Mouse (Mus musculus) brown adipose tissue, adult 24 weeks (tissue): Measurements from ENCODE around the gene Sec22c. TPM values are rescaled to one million over a fixed set of nuclear protein-coding genes. Genes with fewer than 3 reads are reported as not detected.
A peak's percentile ranks its signal among the peaks of the same experiment; 100 is the strongest.

Experiments
- H3K27ac ChIP-seq: fragments of 200-500 bp; replicated peaks from 2 replicates; pipeline ENCODE4 v1.5.1; 2012; ENCODE audit warnings: low read depth, mild to moderate bottlenecking, low read length
- H3K4me1 ChIP-seq: fragments of 200-500 bp; 2 replicates; pipeline ENCODE4 v1.6.1; 2012; ENCODE audit warnings: low read length, mixed read lengths; ENCODE audit not compliant: control insufficient read depth, insufficient read depth, insufficient read length
- H3K4me3 ChIP-seq: fragments of 200-500 bp; 2 replicates; pipeline ENCODE4 v1.5.1; 2012; ENCODE audit warnings: low read depth, mild to moderate bottlenecking, low read length, moderate library complexity; ENCODE audit not compliant: insufficient read depth
- polyA plus RNA-seq: library from polyadenylated mRNA; stranded (reverse); fragments of >200 nt; gene quantifications from 2 replicates; pipeline ENCODE4 v1.2.4, GENCODE M21; 2012; ENCODE audit not compliant: missing spikeins, insufficient read depth, insufficient read length

Sec22c gene
- polyA plus RNA-seq, 1 experiment, result 2.1 TPM

- Histone ChIP-seq H3K4me1 (0 out of 2 replicates have a peak, but pooled peaks cover 2% of the 10 kb centered on the region), H3K27ac (no peak overlapping the region), H3K4me3 (no peak overlapping the region)
These were observed 3.5 kb upstream of the Sec22c start for GRCm38 (mm10) chr9:121708506-121709486.

GRCm38 (mm10) chr9:121707801-121708200 is 2.5 kb upstream of the Sec22c start:
- 0 out of 2 replicates have a peak, but pooled peaks cover 2% of the 10 kb centered on the region for H3K4me1 ChIP-seq
- no peak overlapping the region for H3K27ac ChIP-seq

GRCm38 (mm10) chr9:121706029-121706675 is 862 bp upstream of the Sec22c start:
- Histone ChIP-seq H3K4me3 (no peak overlapping the region), H3K4me1 (no peaks in the 10 kb centered on the region), H3K27ac (no peak overlapping the region)

More at GRCm38 (mm10) chr9:121707801-121708200, 2.5 kb upstream of the Sec22c start:
- H3K4me3 ChIP-seq, result no peak overlapping the region

- peak overlapping the region; percentile 35; the same call in 1 of the 2 replicates for H3K27ac ChIP-seq
- peak overlapping the region; percentile 51 for H3K4me3 ChIP-seq
- H3K4me1 ChIP-seq, result no peaks in the 10 kb centered on the region
These were observed 1.0 kb downstream of the Sec22c start for GRCm38 (mm10) chr9:121704261-121704645.

GRCm38 (mm10) chr9:121697150-121698049 is 7.9 kb downstream of the Sec22c start:
- H3K4me1 ChIP-seq, result no peaks in the 10 kb centered on the region
- H3K27ac ChIP-seq, result no peak overlapping the region
- no peak overlapping the region for H3K4me3 ChIP-seq

- H3K4me3 ChIP-seq, result no peak overlapping the region
- no peaks in the 10 kb centered on the region for H3K4me1 ChIP-seq
- no peak overlapping the region for H3K27ac ChIP-seq
These were observed 8.7 kb downstream of the Sec22c start for GRCm38 (mm10) chr9:121696626-121697025.

- Histone ChIP-seq H3K27ac (no peak overlapping the region), H3K4me1 (no peaks in the 10 kb centered on the region), H3K4me3 (no peak overlapping the region)
These were observed 10.6 kb downstream of the Sec22c start for GRCm38 (mm10) chr9:121694736-121695135.

- Histone ChIP-seq H3K4me3 (no peak overlapping the region), H3K4me1 (no peaks in the 10 kb centered on the region), H3K27ac (no peak overlapping the region)
These were observed 14.6 kb downstream of the Sec22c start for GRCm38 (mm10) chr9:121690734-121691133.

- no peaks in the 10 kb centered on the region for H3K4me1 ChIP-seq
- H3K4me3 ChIP-seq, result no peak overlapping the region
- no peak overlapping the region for H3K27ac ChIP-seq
These were observed 15.1 kb downstream of the Sec22c start for GRCm38 (mm10) chr9:121690200-121690651.

GRCm38 (mm10) chr9:121684702-121685101 is 20.6 kb downstream of the Sec22c start:
- no peak overlapping the region for H3K27ac ChIP-seq
- no peak overlapping the region for H3K4me3 ChIP-seq
- no peaks in the 10 kb centered on the region for H3K4me1 ChIP-seq

- Histone ChIP-seq H3K4me3 (no peak overlapping the region), H3K27ac (no peak overlapping the region), H3K4me1 (no peaks in the 10 kb centered on the region)
These were observed 23.1 kb downstream of the Sec22c start for GRCm38 (mm10) chr9:121682037-121682680.

- H3K27ac ChIP-seq, result no peak overlapping the region
- H3K4me1 ChIP-seq, result no peaks in the 10 kb centered on the region
- H3K4me3 ChIP-seq, result no peak overlapping the region
These were observed 24.1 kb downstream of the Sec22c start for GRCm38 (mm10) chr9:121681191-121681590.

- H3K4me3 ChIP-seq, result no peak overlapping the region
- H3K27ac ChIP-seq, result no peak overlapping the region
- no peaks in the 10 kb centered on the region for H3K4me1 ChIP-seq
These were observed 25.7 kb downstream of the Sec22c start for GRCm38 (mm10) chr9:121679549-121679948.

- no peak overlapping the region for H3K27ac ChIP-seq
- no peaks in the 10 kb centered on the region for H3K4me1 ChIP-seq
These were observed 27.8 kb downstream of the Sec22c start for GRCm38 (mm10) chr9:121677476-121677875.

More at GRCm38 (mm10) chr9:121677476-121677875, 27.8 kb downstream of the Sec22c start:
- no peak overlapping the region for H3K4me3 ChIP-seq
